Mouse (Mus musculus) fat pad, adult 2 months (tissue): ENCODE data around the gene Kcnk7.
"Not testable (repeated sequence)": the region's sequence is repeated elsewhere in the genome, so short reads cannot be mapped to it uniquely, and the experiment has no call there.

Experiments used
- DNase-seq: peaks from one replicate; pipeline ENCODE4 v3.0.0-alpha.2; 2011; ENCODE audit warnings: low read depth, low spot score; ENCODE audit errors: extremely low read depth

The Kcnk7 gene

DNA sequence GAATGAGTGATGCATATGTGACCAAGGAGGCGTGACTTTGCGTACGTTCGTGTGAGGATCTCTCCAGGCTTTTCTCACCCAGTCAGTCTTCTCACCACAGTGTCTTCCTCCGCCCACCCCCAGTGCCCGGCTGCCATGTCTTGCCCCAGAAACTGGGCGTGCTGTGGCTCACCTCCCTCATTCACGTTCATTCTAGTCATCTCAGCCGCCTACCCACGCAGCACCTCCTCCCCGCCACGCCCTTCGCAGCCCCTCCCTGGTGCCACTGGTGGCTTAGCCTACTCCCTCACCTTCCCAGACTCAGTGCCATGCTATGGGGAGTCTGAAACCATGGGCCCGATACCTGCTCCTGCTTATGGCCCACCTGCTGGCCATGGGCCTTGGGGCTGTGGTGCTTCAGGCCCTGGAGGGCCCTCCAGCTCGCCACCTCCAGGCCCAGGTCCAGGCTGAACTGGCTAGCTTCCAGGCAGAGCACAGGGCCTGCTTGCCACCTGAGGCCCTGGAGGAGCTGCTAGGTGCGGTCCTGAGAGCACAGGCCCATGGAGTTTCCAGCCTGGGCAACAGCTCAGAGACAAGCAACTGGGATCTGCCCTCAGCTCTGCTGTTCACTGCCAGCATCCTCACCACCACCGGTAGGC lies at the start of gene Kcnk7:
TSS of gene Kcnk7 (plus strand) at position 205 of the 638 bp plus-strand sequence.
- no peak for DNase-seq

DNA sequence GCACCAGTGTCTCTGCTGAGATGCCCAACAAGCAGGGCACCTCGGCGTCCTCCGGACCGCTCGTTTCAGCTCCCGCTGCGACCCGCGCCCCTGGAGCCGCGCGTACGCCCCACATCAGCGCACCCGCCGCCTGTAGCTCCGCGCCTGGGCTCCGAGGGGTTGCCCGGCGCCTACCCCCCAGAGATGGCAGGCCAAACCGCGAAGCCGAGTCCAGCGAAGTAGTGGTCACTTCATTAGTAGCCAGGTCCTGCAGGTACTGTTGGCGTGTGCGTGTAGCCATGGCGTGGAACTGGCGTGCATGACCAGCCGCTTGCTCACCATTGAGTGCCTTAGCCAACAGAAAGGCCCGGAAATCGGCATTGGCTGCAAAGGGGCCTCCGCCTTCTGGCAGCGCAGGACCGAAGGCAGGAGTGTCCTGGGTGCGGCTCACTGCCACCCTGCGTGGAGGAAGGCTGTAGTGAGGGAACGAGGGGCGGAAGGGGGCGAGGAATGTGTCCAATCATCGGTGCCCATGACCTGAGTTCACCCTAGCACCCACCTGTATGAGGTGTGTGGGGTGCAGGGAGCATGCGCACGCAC lies 49.4 kb upstream of the Kcnk7 start:
- DNase-seq = no peak

DNA sequence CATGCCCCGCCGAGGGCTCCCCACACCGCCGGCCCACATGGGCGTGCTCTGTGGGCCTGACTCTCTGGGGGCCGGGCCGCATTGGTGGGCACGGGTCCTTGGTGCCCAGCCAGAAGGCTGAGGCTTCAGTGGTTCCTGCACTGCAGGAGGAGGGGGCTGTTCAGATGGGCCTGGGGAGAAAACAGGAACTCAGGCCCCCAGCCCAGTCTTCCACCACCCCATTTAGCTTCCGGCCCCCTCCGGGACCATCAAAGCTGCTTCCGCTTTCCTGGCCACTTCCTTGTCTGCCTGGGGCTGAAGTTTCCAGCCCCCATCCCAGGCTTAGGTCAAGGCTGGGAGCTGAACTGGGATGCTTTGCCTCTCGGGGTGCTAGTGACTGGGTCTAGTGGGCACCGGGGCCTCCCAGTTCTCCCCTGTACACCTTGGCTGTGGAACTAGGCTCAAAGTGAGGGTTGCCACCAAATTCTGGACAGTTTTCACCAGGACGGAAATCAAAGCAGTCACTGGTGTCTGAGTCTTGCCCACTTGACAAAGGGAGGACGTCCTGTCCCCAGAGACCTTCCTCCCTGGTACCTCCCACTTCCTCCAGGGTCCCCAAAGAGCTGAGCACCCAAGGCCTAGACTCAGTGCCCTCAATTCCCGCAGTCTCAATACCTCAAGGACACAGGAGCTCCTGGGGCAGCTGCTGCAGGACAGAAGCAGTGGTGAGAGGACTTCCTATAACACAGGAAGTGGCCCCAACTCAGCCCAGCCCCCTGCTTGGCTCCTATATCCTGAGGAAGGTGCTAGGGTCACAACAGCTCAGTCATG lies 43.0 kb upstream of the Kcnk7 start:
- DNase-seq = no peak

DNA sequence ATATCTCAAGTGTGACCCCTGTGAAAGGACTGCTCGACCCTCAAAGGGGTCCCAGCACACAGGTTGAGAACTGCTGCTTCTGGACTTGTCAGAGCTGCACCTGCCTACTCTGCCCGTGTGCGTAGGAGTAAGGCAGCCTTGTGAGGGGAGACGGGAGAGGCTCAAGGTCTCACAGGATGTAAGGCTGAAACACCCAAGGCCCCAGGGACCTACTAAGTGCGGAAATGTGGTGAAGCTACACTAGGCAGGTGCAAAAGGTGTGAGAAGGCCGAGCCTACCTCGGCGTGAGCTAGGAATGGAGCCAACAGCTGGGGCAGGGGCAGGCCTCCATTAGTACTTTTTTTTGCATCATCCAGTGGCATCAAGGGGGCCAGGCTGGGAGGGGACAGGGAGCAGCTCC lies 41.9 kb upstream of the Kcnk7 start:
- no peak for DNase-seq

DNA sequence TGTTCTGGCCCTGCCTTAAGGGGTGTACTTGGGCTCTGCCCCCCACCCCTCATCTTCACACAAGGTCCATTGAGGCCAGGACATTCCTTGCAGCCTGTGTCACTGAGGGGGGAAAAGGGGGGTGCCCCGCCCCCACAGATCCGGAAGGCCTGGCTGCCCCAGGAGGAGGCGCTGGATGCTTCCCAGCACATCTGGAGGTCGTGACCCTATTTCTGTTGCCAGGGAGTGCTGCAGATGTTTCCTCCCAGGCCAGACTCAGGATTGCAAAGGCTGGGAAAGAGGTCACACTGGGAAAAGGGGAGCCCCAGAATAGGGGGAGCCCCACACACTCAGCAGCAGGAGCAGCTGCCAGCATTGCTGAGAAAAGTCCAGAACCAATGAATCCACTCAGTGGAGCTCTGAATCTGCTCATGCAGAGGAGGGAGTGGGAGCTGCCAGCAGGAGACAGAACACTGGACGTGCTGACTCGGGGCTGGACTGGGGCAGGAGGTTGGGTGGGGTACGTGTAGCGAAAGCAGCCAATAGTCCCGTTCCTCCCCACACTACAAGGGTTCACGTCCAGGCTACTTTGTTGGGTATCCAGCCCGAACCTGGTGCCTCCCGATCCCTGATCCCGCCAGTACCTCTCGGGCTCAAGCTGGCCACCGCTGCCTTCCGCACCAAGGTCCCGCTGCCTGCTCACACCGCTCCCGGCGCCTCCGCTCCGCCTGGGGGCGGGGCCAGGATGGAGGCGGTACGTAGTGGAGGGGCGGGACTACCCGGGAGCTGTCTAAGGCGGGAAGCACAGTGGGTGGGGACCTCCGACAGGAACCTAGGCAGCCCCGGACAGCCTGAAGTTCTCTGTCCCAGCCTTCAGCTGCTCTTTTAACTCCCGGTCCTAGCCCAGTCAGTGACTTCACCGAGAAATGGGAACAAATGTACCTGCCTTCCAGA lies 40.9 kb upstream of the Kcnk7 start, which contains the start of gene Sipa1:
TSS of gene Sipa1 (minus strand) at position 727 of the 933 bp plus-strand sequence.
- no peak for DNase-seq

DNA sequence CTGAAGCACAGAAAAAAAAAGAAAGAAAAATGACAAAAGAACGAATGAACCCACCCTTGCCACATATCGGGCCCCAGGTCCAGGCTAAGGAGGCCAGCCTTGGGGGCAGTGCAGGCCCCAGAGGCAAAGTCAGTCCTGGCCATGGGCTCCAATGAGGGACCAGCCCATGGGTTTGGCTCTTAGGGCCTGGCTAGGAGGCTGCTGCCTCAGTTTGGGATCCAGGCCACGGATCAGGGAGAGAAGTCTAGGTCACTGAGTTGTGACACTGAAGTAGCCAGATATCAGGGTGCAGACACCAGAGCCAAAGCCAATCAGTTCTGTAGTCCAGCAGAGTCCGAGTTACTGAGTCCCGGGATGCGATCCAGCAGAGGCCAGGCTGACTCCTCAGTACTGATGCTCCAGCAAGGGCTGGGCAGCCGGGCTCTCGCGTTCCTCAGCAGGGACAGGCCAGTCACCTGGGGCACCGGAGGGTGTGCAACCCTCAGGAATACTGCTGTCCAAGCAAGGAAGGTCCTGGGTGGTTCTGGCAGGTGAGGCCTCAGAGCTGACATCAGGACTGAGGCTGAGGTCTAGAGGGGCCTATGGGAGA lies 39.4 kb upstream of the Kcnk7 start:
- DNase-seq = no peak

DNA sequence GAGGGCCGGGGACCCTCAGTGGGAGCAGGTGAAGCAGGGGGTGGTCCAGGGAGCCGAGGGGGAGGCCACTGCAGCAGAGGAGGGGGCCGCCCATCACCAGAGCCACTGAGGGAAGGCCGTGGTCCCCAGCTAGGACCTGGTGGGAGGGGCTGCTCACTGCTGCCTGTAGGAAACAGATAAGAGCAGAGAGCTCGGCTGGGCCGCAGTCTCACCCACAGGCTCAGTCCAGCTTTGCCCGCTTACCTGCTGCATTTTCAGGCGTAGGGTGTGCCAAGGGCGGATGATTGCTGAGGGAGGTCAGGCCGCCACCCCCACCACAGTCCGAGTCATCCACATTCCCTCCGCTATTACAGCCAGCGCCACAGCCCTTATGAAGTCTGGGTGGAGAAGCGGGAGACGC lies 38.7 kb upstream of the Kcnk7 start:
- no peak for DNase-seq

DNA sequence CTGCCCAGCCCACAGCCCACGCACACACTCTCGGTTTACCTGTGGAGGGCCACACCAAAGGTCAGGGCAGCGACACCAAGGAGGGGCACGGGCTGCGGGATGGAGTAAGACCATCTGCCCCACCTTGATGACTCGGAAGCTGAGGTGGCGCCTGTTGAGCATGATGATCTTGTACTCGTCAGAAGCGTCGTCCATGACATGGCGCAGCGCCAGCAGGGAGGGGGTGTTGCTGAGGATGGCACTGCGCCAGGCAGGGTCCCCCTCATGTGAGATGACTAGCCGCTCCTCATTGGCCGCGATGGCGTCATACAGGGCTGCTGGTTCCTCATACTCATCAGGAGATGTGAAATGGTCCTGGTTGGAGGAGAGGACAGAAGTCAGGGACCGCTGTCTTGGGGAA lies 37.8 kb upstream of the Kcnk7 start:
- DNase-seq = no peak

DNA sequence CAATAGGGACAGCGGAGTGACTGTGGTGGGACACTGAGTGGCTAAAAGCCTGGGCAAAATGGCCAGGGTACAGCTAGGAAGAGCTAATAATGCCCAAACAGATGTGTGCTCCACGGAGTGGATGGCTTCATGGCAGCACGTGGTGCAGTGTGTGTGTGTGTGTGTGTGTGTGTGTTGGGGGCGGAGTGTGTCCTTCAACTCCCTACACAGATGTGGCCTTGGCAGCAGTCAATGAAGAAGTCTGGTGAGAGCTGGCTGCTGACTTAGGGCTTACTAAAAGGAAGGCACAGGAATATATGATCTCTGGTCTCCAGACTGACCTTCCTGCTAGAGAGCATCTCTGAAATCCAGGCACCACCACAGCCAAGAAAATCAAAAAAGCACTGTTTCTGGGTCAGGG lies 35.8 kb upstream of the Kcnk7 start:
- no peak for DNase-seq

DNA sequence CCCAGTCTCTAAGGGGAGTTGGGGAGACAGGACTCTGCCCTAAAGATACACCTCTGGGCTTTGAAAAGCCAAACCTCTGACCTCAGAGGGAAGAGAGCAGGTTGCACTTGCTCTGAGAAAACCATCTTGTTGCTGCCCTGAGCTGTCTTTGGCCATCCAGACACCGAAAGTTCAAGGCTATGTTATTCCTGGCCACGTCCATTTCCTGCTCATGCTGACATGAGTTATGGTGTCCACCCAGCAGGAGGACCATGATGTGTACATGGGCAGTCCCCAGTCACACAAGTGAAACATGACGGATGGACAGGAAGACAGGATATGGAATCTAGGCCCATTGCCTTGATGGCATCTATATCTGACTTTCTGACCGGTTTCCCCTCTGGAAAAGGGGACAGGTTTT lies 23.7 kb upstream of the Kcnk7 start:
- DNase-seq = no peak

DNA sequence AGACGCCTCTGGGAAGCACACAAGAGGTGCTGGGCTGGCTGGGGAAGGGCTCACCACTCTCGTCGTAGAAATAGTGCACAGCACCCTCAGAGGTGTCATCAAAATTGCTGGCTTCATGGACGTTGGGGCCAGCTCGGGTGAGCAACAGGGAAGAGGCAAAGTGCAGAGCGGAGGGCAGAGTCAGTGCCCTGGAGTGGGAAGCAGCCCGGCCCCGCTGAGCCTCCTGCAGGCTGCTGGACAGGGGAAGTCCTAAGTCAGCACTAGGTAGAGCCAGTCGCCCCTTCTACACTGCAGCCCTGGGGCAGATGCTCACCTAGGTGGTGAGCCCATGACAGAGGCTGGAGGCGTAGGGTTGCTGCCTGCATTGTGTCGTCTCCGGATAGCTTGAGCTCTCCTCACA lies 19.9 kb upstream of the Kcnk7 start:
- no peak for DNase-seq

DNA sequence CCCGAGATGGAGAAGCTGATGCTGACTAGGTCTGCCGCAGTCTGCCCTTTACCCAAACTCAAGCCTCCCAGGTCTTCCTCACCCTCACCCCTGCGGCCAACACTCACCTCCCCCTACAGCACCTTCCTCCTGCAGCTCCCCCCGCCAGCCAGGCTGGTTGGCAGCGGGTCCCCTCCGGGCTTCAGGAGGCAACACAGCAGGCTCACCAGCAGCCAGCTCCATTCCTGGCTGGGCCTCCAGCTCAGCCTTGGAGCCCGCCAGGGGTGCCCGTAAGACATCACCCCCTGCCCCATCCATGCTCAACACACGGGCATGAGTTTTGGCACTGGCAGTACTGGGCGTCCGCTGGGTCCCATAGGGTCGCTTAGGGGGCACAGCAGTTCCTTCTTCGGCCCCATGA lies 19.2 kb upstream of the Kcnk7 start:
- no peak for DNase-seq

DNA sequence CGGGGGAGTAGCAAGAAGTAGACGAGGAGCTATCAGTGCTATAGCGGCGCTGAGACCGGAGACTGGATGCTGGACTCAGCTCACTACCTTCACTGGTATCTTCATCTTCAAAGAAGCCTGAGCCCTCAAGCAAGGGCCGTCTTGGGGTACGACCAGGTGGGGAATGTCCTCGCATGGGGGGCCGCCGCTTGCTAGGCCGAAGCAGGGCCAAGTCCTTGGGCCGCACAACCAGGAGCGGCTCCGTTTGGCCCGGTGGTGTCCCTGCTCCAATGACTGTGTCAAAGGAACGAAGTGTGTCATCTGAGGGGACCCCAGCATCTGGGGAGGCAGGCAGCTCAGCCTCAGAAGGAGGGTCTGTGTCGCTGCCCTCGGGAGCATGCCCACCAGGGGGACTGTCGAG lies 18.7 kb upstream of the Kcnk7 start:
- DNase-seq = no peak

DNA sequence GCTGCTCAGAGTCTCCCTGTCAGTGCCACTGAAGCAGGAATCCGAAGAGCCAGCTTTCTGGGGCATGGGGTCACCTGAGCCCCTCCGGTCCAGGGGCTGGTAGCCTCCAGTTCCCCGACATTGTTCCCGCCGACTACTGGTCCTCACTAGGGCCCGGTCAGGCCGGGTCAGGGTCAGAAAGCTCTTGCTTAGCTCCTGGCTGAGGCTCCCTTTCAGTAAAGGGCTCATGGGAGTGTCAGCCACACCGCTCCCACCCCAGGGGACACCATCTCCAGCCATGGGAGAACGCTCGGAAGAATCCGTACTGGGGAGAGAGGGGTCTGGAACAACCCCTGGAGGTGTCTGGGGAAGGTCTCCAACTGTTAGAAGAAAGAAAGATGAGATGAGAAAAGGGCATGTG lies 18.3 kb upstream of the Kcnk7 start:
- DNase-seq = no peak

DNA sequence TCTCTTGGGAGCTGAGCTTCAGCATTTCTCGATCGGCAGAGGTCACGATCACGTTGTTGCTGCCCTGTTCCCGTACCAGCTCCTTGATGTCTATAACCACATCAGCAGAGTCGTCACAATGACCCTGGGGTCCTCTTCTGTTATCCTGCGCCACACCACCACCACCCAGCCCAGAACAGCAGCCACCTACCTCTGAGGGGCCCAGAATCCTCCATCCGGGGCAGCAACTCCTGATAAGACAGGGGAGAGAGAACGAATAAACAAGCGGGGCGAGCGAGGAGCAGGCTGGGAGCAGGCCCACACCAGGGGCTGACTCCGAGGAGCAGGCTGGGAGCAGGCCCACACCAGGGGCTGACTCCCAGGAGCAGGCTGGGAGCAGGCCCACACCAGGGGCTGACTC lies 17.7 kb upstream of the Kcnk7 start:
- no peak for DNase-seq

DNA sequence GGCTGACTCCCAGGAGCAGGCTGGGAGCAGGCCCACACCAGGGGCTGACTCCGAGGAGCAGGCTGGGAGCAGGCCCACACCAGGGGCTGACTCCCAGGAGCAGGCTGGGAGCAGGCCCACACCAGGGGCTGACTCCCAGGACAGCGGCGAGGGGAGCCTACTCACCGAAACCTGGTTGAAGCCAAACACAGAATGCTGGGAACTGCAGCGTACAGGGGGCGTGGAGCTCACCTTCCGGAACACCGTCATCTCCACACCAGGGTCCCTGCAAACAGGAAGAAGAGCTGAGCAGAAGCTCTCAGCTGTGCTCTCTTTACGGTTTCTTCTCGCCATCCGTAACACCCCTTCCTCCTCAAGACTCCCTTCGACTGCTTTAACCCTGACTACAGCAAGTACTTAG lies 17.2 kb upstream of the Kcnk7 start:
- not testable (repeated sequence) for DNase-seq

DNA sequence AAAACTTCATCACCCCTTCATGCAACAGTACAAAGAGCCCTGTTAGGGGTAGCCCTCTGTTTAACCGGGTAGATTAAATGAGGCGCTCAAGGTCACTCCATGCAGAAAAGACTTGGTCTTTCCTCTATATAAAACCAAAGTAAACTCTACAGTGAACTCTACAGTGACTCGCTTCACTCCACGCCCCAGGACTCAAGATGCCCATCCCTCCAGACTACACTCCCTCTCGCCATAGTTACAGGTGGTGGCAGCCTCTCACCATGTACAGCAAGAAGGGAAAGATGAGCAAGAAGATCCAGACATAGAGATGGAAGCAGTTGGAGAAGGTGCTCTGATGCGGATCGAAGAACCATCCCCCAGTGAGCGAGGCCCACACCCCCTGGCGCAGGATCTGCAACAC lies 16.4 kb upstream of the Kcnk7 start:
- DNase-seq = no peak

DNA sequence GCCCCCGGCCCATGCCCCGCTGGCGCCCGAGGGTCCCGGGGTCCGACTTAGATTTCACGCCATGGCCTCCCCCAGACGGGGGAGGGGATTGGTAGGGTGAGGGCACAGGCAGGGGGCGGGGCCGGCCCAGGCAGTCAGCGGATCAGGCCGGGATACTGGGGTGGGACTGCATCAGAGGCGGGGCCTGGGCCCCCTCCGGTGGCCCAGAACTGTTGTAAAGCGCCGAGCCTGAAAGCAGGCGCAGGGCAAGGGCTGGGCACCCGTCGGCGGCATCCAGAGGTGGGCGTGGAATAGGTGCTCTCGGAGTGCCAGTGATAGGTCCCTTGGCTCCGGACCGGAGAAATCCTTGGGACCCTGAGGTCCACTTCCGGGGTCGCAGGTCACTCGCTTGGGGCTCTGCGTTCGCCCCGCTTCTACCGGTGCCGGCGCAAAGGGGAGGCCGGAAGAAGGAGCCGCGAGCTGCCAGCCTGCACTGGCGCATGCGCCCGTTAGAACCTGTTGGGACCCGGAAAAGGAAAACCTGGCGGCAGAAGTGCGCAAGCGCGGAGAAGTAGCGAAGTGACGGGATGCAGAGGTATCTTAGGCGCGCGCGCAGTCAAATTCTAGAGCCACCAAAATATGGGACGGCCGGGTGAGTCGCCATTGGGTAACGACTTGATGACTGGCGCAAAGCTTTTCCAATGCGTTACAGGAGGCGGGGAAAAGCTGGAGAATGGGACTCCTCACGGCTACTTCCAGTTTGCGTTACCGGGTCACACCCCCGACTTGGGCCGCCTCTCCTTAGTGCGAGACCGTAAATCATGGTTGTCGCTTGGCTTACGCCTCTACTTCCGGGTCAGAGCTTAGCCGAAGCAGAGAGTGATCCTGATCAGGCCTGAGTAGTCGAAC lies 15.7 kb upstream of the Kcnk7 start, which contains the start of the genes Map3k11 and Pcnx3:
TSS of gene Map3k11 (plus strand) at position 543 of the 888 bp plus-strand sequence.
TSS of gene Pcnx3 (minus strand) at position 709 of the 888 bp plus-strand sequence.
- DNase-seq = peak; percentile 99

DNA sequence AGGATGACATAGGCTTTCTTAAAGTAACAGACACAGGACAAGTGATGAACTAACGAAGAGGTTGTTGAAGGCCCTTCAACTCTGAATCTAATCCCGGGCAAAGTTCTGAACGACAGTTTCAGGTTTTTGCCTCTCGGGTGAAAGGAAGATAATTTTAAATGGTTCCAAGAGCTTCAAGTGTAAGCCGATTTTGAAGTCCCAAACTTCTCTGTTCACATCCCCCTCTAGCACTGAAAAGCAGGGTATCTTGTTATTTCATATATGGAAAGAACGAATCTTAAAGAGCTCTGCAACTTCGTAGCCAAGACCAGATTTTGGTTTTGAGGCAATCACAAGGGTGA lies 15.1 kb upstream of the Kcnk7 start:
- DNase-seq = no peak
